Mouse (Mus musculus) spleen, adult 2 months (tissue): Measurements from ENCODE around the gene Lhfpl2.

Experiments
- CTCF ChIP-seq: fragments of 200-500 bp; IDR thresholded peaks from 2 replicates; pipeline ENCODE4 v1.5.1; 2011; ENCODE audit warnings: mild to moderate bottlenecking, inconsistent platforms; ENCODE audit not compliant: insufficient read depth, insufficient read length, insufficient replicate concordance; ENCODE audit errors: extremely low read depth
- POLR2A ChIP-seq: fragments of 200-500 bp; IDR thresholded peaks from 2 replicates; pipeline ENCODE4 v1.6.1; 2011; ENCODE audit warnings: low read depth, low read length, inconsistent platforms

GRCm38 (mm10) chr13:94029147-94029546, 28.4 kb upstream of the Lhfpl2 start:
- TF ChIP-seq CTCF (no peak), POLR2A (no peak)
